Mouse (Mus musculus) hindbrain, embryonic 13.5 days (tissue): ENCODE results near the gene Cacna1c. TPM values are rescaled to one million over a fixed set of nuclear protein-coding genes. Genes with fewer than 3 reads are reported as not detected.

Experiments
- ATAC-seq: fragments of 200-750 bp; cut with Nextera tagmentation; 2 replicates; pipeline ENCODE4 v1.8.0; 2017; ENCODE audit warnings: moderate TSS enrichment; ENCODE audit not compliant: low FRiP score
- H3K27ac ChIP-seq: fragments of 300-500 bp; sonication (generic); 2 replicates; pipeline ENCODE4 v1.5.1; 2015; ENCODE audit warnings: inconsistent platforms, mild to moderate bottlenecking, moderate library complexity
- H3K27me3 ChIP-seq: fragments of 300-500 bp; sonication (generic); 2 replicates; pipeline ENCODE4 v1.6.1; 2015; ENCODE audit warnings: mild to moderate bottlenecking, inconsistent platforms
- H3K36me3 ChIP-seq: fragments of 300-500 bp; sonication (generic); 2 replicates; pipeline ENCODE4 v1.6.1; 2015; ENCODE audit warnings: mild to moderate bottlenecking, inconsistent platforms
- H3K4me1 ChIP-seq: fragments of 300-500 bp; sonication (generic); replicated peaks from 2 replicates; pipeline ENCODE4 v1.6.1; 2015; ENCODE audit warnings: inconsistent platforms
- H3K4me2 ChIP-seq: fragments of 300-500 bp; sonication (generic); 2 replicates; pipeline ENCODE4 v1.6.1; 2015; ENCODE audit warnings: inconsistent platforms, mild to moderate bottlenecking, moderate library complexity
- H3K4me3 ChIP-seq: fragments of 300-500 bp; sonication (generic); 2 replicates; pipeline ENCODE4 v1.5.1; 2015; ENCODE audit warnings: mild to moderate bottlenecking, inconsistent platforms
- H3K9ac ChIP-seq: fragments of 300-500 bp; sonication (generic); 2 replicates; pipeline ENCODE4 v1.6.1; 2015; ENCODE audit warnings: mild to moderate bottlenecking, inconsistent platforms
- H3K9me3 ChIP-seq: fragments of 300-500 bp; sonication (generic); 2 replicates; pipeline ENCODE4 v1.6.1; 2016; ENCODE audit warnings: inconsistent platforms
- WGBS: fragments of 180-500 bp; shearing (Covaris S2); methylation state at CpG from one replicate; pipeline ENCODE4 v1.1.7; 2015; 5-methylcytosine and 5-hydroxymethylcytosine counted together
- polyA plus RNA-seq: library from polyadenylated mRNA; unstranded; fragments of >200 nt; fragmentation: Nextera tagmentation; extraction: Ambion mirVana; gene quantifications from 2 replicates; pipeline ENCODE4 v1.2.1, GENCODE M21; 2015

Cacna1c gene
- polyA plus RNA-seq, 1 experiment from 2014 or later, result 6.9 TPM

DNA sequence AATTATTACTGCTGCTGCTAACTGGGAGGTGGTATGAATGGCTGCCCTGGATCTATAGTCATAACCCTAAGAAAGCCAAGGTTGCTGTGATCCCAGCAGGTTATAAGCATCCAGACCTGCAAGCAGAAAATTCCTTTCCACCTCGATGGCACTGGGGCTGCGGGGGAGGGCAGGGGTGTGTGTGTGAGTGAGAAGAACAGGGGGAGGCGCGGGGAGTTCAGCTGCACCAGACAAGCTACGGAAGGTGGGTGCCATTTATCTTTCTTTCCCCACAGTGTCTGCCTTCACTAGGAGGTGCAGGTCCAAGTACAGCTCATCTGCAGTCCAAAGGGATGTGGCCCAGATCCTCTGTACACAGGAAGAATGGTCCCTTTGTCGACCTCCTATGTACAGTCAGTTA lies 473.9 kb downstream of the Cacna1c start:
- no peaks in the 10 kb centered on the region for H3K9me3 ChIP-seq
- H3K4me1 ChIP-seq, result peaks cover 21% of the 10 kb centered on the region
- no peak overlapping the region for H3K9ac ChIP-seq
- no peaks in the 10 kb centered on the region for H3K27me3 ChIP-seq
- H3K36me3 ChIP-seq, result 0 out of 2 replicates have a peak, but pooled peaks cover 3% of the 10 kb centered on the region
- no peak overlapping the region for H3K4me2 ChIP-seq
- WGBS, result 61% methylated on average over 6 of the region's 6 CpGs
- no peak overlapping the region for H3K4me3 ChIP-seq
- no peak for ATAC-seq
- H3K27ac ChIP-seq, result no peak overlapping the region

DNA sequence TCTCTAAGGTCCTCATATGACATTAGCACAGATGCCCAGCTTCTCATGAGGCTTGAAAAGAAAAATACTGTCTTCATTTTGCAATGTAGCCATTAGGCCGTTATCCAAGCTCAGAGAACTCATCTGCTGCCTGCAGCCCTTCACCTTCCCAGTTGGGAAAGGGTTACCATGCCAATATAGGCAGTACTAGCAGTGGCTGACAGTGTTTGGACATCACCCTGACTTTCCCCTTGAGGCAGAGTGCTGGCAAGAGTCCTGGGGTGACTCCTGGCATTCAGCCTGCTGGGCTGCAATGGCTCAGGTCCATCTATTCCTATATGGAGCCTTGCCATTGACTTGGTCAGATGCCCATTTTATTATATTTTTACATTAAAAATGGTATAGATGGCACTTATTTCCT lies 476.7 kb downstream of the Cacna1c start:
- H3K9ac ChIP-seq, result no peak overlapping the region
- no peak overlapping the region for H3K4me3 ChIP-seq
- H3K27ac ChIP-seq, result no peak overlapping the region
- H3K36me3 ChIP-seq, result no peaks in the 10 kb centered on the region
- no peaks in the 10 kb centered on the region for H3K27me3 ChIP-seq
- H3K9me3 ChIP-seq, result no peaks in the 10 kb centered on the region
- H3K4me1 ChIP-seq, result peaks cover 3% of the 10 kb centered on the region; the same call in 1 of the 2 replicates
- no peak overlapping the region for H3K4me2 ChIP-seq
- no peak for ATAC-seq
- WGBS, result 90% methylated on average over 1 of the region's 1 CpGs

DNA sequence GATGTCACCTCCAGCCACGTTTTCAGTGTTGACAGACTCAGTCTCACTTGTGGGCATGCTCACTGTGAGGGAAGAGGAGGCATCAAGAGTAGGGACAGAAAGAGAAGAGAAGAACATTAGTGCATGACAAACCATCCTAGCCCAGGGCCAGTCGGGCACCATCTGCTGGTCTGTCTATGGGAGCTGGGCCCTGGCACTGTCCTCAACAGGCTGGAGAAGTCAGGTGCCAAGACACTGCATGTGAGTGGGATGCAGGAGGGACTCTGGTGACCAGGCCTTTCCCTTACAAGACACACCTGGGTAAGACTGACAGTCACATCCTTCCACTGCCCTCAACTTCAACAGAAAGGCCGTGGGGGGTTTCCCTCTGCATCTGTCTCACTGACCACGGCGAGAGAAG lies 482.9 kb downstream of the Cacna1c start:
- Histone ChIP-seq H3K27me3 (no peaks in the 10 kb centered on the region), H3K4me2 (no peak overlapping the region), H3K9me3 (no peaks in the 10 kb centered on the region), H3K4me1 (peaks cover 5% of the 10 kb centered on the region; the same call in 1 of the 2 replicates), H3K9ac (no peak overlapping the region), H3K27ac (no peak overlapping the region), H3K36me3 (peaks cover 20% of the 10 kb centered on the region), H3K4me3 (no peak overlapping the region)
- WGBS, result 91% methylated on average over 5 of the region's 5 CpGs
- no peak for ATAC-seq

DNA sequence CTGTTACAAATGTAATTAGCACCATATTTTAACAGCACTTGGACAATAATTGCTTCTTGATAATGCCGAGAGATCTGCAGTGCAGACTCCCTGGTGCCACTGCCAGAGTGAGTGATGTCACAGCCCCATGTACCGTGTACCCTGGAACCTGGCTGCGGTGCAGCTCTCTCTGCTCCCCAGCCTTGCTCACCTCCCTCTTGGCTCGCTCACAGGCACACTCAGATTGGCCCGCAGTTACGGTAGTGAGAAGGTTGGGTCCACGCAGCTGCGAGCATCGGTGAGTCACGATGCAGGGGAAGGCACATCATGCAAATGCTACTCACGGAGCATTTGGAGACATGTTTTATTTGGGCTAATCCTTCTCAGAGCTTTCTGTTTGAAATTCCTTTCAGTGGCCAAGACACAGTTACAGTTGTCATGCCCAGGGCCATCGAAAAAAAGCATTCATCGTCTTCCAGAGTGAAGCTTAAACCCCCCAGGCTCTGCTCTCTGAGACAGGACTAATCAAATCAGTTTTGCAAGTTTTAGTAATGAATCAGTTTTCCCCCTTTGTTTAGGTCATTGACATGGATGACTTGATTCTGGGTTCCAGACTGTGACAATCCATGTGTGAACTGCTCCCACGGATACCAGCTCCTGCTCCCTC lies 484.4 kb downstream of the Cacna1c start:
- Histone ChIP-seq H3K4me1 (peaks cover 14% of the 10 kb centered on the region), H3K4me2 (no peak overlapping the region), H3K9me3 (no peaks in the 10 kb centered on the region), H3K27ac (no peak overlapping the region), H3K27me3 (no peaks in the 10 kb centered on the region), H3K9ac (no peak overlapping the region), H3K36me3 (peaks cover 20% of the 10 kb centered on the region), H3K4me3 (no peak overlapping the region)
- no peak for ATAC-seq
- 80% methylated on average over 14 of the region's 14 CpGs for WGBS

DNA sequence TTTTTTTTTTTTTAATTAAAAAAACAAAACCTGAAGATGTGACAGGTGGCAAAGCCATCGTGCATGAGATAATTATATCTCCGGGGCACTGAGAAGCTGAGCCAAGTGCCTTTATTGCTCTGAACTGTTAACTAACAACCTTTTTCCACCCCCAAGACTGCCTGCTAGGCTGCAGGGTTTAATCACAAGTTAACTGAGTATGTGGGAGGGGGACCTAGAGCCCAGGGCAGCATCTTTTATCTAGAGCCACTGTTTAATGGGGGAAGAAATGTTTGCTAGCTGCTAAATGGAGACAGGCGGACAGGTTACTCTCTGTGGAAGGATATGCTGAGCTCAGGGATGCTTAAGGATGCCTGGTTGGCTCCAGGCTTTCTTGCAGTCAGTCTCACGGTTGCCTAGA lies 489.2 kb downstream of the Cacna1c start:
- H3K27me3 ChIP-seq, result no peaks in the 10 kb centered on the region

DNA sequence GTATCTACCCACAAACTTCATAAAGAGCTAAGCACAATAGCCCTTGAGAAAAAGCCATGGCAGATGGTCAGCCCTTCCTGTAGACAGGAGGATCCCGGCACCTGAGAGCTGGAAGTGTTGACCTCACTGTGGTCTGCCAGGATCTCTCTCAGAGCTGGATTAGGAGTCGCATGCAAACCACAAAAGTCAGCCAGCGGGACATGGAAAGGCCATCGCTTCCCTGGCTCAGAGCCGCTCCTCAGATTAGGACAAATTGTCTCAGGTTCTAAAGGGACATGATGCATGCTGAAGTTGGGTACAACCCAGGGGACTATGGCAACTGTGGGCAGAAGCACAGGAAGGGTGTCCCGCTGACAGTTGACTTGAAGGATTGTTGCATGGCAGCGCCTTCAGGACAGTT lies 490.4 kb downstream of the Cacna1c start:
- Histone ChIP-seq H3K9me3 (no peaks in the 10 kb centered on the region), H3K4me3 (no peak overlapping the region), H3K36me3 (peaks cover 9% of the 10 kb centered on the region), H3K27me3 (no peaks in the 10 kb centered on the region), H3K4me1 (peaks cover 14% of the 10 kb centered on the region), H3K9ac (no peak overlapping the region), H3K27ac (no peak overlapping the region), H3K4me2 (no peak overlapping the region)
- WGBS, result 92% methylated on average over 7 of the region's 7 CpGs
- no peak for ATAC-seq

More for the DNA sequence above, 489.2 kb downstream of the Cacna1c start:
- Histone ChIP-seq H3K9me3 (no peaks in the 10 kb centered on the region), H3K36me3 (peaks cover 15% of the 10 kb centered on the region), H3K4me3 (no peak overlapping the region), H3K27ac (no peak overlapping the region), H3K4me2 (no peak overlapping the region), H3K9ac (no peak overlapping the region), H3K4me1 (peaks cover 14% of the 10 kb centered on the region)
- WGBS, result 63% methylated on average over 4 of the region's 4 CpGs
- no peak for ATAC-seq

DNA sequence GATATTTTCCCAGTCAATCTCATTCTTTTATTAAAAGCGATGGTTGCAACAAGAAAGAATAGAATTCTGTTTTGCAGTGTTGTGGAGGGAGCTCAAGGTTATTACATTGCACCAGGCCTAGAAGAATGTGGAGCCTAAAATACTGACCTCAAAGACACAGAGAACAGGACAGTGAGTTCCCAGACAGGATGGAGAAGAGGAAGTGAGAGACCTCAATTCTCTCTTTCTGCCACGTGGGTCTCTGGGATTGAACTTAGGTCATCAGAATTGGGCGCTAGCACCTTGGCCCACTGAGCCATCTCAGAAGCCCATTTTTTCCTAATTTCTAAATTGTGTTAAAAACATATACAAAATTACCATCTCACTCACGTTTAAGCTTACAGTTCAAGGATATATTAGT lies 501.6 kb downstream of the Cacna1c start:
- Histone ChIP-seq H3K4me2 (no peak overlapping the region), H3K27ac (no peak overlapping the region), H3K4me1 (no peaks in the 10 kb centered on the region), H3K9me3 (no peaks in the 10 kb centered on the region), H3K36me3 (0 out of 2 replicates have a peak, but pooled peaks cover 11% of the 10 kb centered on the region), H3K9ac (no peak overlapping the region), H3K4me3 (no peak overlapping the region), H3K27me3 (no peaks in the 10 kb centered on the region)
- no peak for ATAC-seq
- 81% methylated on average over 4 of the region's 4 CpGs for WGBS

DNA sequence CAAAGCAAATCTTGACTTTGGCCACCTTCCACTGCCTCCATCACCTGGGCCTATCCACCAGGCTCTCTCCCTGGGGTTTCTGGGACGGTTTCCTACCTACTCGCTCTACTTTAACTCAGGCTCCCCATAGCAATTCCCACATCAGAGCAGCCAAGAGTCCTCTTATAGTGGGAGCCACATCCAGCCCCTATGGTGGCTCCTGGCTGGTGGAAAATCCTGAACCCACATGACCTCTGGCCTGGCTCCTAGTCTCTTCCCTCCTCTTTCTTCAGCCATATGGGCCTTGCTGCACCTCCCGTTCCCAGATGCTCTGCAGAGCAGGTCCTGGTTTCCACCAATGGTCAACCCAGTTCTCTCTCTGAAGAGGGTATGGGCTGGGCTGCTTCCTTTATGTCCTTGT lies 506.8 kb downstream of the Cacna1c start:
- H3K27ac ChIP-seq, result no peak overlapping the region
- H3K4me2 ChIP-seq, result no peak overlapping the region
- no peak overlapping the region for H3K4me3 ChIP-seq
- H3K9ac ChIP-seq, result no peak overlapping the region
- no peaks in the 10 kb centered on the region for H3K4me1 ChIP-seq
- H3K36me3 ChIP-seq, result no peaks in the 10 kb centered on the region
- 87% methylated on average over 3 of the region's 3 CpGs for WGBS
- H3K27me3 ChIP-seq, result no peaks in the 10 kb centered on the region
- no peaks in the 10 kb centered on the region for H3K9me3 ChIP-seq
- ATAC-seq, result no peak

DNA sequence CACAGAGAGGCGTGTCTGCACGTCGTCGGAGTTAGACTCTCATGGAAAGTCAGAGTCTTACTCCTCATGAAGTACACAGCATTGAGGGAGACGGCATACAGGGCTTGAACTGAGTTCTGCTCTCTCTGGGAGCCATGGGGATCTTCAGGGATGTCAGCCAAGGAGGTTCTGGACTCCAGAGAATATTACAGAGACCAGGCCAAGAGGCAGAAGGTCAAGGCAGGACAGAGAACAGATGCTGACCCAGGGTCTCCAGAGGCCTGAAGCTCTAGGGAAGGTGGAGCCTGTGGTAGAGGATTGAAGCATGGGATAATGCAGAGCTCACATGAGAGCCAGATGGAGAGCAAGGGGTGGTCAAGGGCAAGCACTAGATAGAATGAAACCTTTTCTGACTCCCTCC lies 507.4 kb downstream of the Cacna1c start:
- Histone ChIP-seq H3K27me3 (no peaks in the 10 kb centered on the region), H3K4me3 (no peak overlapping the region), H3K36me3 (0 out of 2 replicates have a peak, but pooled peaks cover 3% of the 10 kb centered on the region), H3K4me1 (no peaks in the 10 kb centered on the region), H3K27ac (no peak overlapping the region), H3K4me2 (no peak overlapping the region), H3K9me3 (no peaks in the 10 kb centered on the region), H3K9ac (no peak overlapping the region)
- ATAC-seq, result no peak
- 92% methylated on average over 5 of the region's 5 CpGs for WGBS

DNA sequence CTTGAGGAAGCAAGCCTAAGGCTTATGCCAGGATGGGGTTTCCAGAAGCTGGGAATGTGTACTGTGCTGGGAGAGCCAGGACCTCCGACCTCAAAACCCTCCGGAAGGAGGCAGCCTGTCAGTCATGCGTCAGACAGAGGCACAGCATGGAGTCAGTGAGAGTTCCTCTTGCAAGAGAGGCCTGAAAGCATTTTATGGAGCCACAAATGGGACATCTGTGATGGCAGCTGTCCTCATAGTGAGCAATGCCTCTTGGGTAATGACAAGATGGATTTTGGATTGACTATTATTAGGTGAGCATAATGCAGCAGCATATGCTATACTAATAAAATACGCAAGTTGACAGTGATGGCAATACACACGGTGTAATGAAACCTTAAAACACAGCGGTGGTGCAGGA lies 515.4 kb downstream of the Cacna1c start:
- H3K4me3 ChIP-seq, result no peak overlapping the region
- H3K4me2 ChIP-seq, result no peak overlapping the region
- no peaks in the 10 kb centered on the region for H3K9me3 ChIP-seq
- no peak overlapping the region for H3K27ac ChIP-seq
- no peaks in the 10 kb centered on the region for H3K27me3 ChIP-seq
- WGBS, result 37% methylated on average over 6 of the region's 6 CpGs
- H3K4me1 ChIP-seq, result 0 out of 2 replicates have a peak, but pooled peaks cover 11% of the 10 kb centered on the region
- peaks cover 12% of the 10 kb centered on the region for H3K36me3 ChIP-seq
- no peak overlapping the region for H3K9ac ChIP-seq
- peak; percentile 43; the same call in 1 of the 2 replicates for ATAC-seq

DNA sequence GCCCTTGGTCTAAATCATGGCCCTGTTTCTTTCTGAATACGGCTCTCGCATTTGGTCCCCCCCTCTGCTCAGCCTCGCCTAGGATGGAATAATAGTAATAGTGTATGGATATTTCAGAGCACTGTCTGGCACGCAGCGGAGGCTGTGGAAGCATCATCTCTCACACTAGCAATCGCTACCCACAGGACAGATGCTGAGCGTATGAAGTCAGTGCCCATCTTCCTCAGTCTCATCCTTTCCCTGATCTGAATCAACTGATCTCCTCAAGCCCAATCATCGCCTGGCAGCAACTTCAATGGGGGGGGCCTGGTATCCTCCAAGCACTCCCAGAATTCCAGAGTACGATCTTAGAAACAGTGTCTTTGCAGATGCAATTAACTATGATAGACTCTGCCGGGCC lies 518.2 kb downstream of the Cacna1c start:
- Histone ChIP-seq H3K4me1 (0 out of 2 replicates have a peak, but pooled peaks cover 11% of the 10 kb centered on the region), H3K27me3 (no peaks in the 10 kb centered on the region), H3K4me3 (no peak overlapping the region), H3K4me2 (no peak overlapping the region), H3K27ac (no peak overlapping the region), H3K9ac (no peak overlapping the region), H3K9me3 (no peaks in the 10 kb centered on the region), H3K36me3 (peaks cover 17% of the 10 kb centered on the region)
- ATAC-seq, result no peak
- 88% methylated on average over 10 of the region's 10 CpGs for WGBS

DNA sequence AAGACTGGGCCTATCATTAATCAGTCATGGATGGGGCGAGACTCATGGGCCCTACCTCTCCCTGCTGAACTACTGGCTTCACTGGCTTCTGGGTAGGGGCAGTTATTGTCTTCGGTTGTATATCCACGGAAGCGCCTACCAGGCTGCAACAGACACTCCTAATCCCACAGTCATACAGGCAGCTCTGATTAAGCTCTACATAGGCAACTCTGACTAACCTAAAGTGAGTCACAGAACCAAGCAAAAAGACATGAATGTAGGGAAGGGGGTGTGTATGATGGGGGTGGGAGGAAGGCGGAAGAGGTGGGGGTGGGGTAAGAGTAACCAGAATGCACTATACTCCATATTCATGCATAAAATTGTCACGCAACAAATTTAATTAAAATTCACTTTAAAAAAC lies 518.9 kb downstream of the Cacna1c start:
- Histone ChIP-seq H3K9me3 (no peaks in the 10 kb centered on the region), H3K27ac (no peak overlapping the region), H3K9ac (no peak overlapping the region), H3K36me3 (peaks cover 13% of the 10 kb centered on the region), H3K4me2 (no peak overlapping the region), H3K4me3 (no peak overlapping the region), H3K4me1 (0 out of 2 replicates have a peak, but pooled peaks cover 11% of the 10 kb centered on the region), H3K27me3 (no peaks in the 10 kb centered on the region)
- no peak for ATAC-seq
- 91% methylated on average over 6 of the region's 6 CpGs for WGBS

DNA sequence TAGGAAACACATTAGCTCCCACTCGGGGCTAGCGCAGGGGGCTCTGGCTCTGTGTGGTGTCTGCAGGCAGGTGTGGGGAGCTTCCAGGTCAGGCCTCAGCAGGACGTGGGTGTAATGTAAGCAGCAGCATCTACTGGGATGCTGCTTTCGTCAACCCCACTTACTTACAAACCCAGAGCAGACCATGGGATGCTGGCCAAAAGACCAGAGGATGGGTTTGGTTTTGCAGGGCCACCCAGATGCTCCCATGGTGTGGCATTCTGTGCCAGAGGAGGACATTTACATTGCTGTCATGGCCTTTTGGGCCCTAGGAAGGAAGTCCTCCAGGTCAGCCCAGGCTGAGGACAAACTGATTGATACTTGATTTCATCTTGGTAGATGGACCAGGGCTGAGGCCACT lies 521.4 kb downstream of the Cacna1c start:
- Histone ChIP-seq H3K27me3 (no peaks in the 10 kb centered on the region), H3K9me3 (no peaks in the 10 kb centered on the region), H3K9ac (no peak overlapping the region), H3K4me1 (no peaks in the 10 kb centered on the region), H3K36me3 (peaks cover 13% of the 10 kb centered on the region), H3K4me2 (no peak overlapping the region), H3K4me3 (no peak overlapping the region), H3K27ac (no peak overlapping the region)
- WGBS, result 88% methylated on average over 4 of the region's 4 CpGs
- no peak for ATAC-seq
